Mouse (Mus musculus) testis, adult 2 months (tissue): ENCODE measurements around the gene Ferd3l.

ENCODE experiments used
- CTCF ChIP-seq: fragments of 200-500 bp; IDR thresholded peaks from 2 replicates; pipeline ENCODE4 v1.5.1; 2012; ENCODE audit warnings: low read depth, mild to moderate bottlenecking, inconsistent platforms, low read length, moderate library complexity; ENCODE audit not compliant: control insufficient read depth, insufficient read depth, insufficient replicate concordance
- POLR2A ChIP-seq: fragments of 200-500 bp; IDR thresholded peaks from 2 replicates; pipeline ENCODE4 v1.6.1; 2012; ENCODE audit warnings: low read depth, mild to moderate bottlenecking, inconsistent platforms, low read length, moderate library complexity; ENCODE audit not compliant: control insufficient read depth

- TF ChIP-seq CTCF (no peak), POLR2A (no peak)
Observed at GRCm38 (mm10) chr12:33926751-33927150, 1.5 kb upstream of the Ferd3l start.
